Mouse (Mus musculus): ENCODE data around the gene Kit.

DNA sequence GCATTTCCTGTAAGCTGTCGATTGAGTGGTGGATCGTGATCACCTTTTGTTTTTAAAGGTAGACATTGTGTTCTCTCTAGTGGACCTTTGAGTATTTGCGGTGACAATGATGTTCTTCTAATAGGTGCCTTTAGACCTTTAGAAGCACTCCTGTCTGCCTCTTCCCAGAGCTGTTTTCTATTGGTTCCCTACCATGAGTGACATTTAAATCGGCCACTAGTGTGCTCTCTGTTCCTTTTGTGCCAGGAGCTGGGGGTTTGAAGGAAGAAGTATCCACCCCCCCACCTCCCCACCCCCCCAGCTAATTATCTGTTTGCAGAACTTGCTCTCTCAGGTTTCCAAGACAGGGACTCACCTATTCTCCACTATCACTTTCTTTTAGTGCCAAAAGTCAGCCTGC, 13.1 kb downstream of the Kit start:
- TF ChIP-seq CTCF (IDR thresholded peaks at IDR 0.05) (no peak), EP300 (IDR thresholded peaks at IDR 0.05; ENCODE audit: insufficient read depth, low read depth, low read length) (no peak), POLR2A (IDR thresholded peaks at IDR 0.05; ENCODE audit: insufficient read depth, low read depth, low read length) (no peak)
